Mouse (Mus musculus) kidney, adult 2 months (tissue): ENCODE results near the gene Slc35b3. TPM values are rescaled to one million over a fixed set of nuclear protein-coding genes. Genes with fewer than 3 reads are reported as not detected.

Experiments
- DNase-seq: peaks from one replicate; pipeline ENCODE4 v3.0.0; 2021
- H3K27ac ChIP-seq: fragments of 200-500 bp; 2 replicates; pipeline ENCODE4 v1.5.1; 2012; ENCODE audit warnings: low read depth, low read length, control low read depth, inconsistent platforms; ENCODE audit not compliant: insufficient read depth
- H3K27me3 ChIP-seq: fragments of 200-500 bp; replicated peaks from 2 replicates; pipeline ENCODE4 v1.6.1; 2012; ENCODE audit warnings: mild to moderate bottlenecking, moderate library complexity, low read length, inconsistent platforms; ENCODE audit not compliant: control insufficient read depth, insufficient read depth
- H3K36me3 ChIP-seq: fragments of 200-500 bp; 2 replicates; pipeline ENCODE4 v1.6.1; 2012; ENCODE audit warnings: mild to moderate bottlenecking, moderate library complexity, low read length, inconsistent platforms; ENCODE audit not compliant: control insufficient read depth, insufficient read depth
- H3K4me1 ChIP-seq: fragments of 200-500 bp; 2 replicates; pipeline ENCODE4 v1.6.1; 2011; ENCODE audit warnings: low read length; ENCODE audit not compliant: control insufficient read depth, insufficient read depth
- H3K4me3 ChIP-seq: fragments of 200-500 bp; 2 replicates; pipeline ENCODE4 v1.5.1; 2011; ENCODE audit warnings: mild to moderate bottlenecking, low read depth, low read length, control low read depth; ENCODE audit not compliant: insufficient read depth
- CTCF ChIP-seq: fragments of 200-500 bp; conservative IDR thresholded peaks from 2 replicates; pipeline ENCODE4 v1.5.1; 2011; ENCODE audit warnings: low read depth, mild to moderate bottlenecking, control low read depth, low read length, moderate library complexity, mixed read lengths; ENCODE audit not compliant: insufficient read depth, insufficient read length
- POLR2A ChIP-seq: fragments of 200-500 bp; IDR thresholded peaks from one replicate; pipeline ENCODE4 v1.6.1; 2011; ENCODE audit warnings: low read depth, low read length, control low read depth
- WGBS: fragments of 180-500 bp; shearing (Covaris S2); methylation state at CpG from one replicate; pipeline ENCODE4 v1.1.7; 2018; 5-methylcytosine and 5-hydroxymethylcytosine counted together
- polyA plus RNA-seq: library from polyadenylated mRNA; depleted of rRNA; stranded (reverse); fragments of >200 nt; gene quantifications from 2 replicates; pipeline ENCODE4 v1.2.3, GENCODE M21; 2012

Gene Slc35b3
- polyA plus RNA-seq, 1 experiment: 19.4 TPM

GRCm38 (mm10) chr13:38914771-38915170 lies 45.9 kb downstream of the Slc35b3 start:
- no peaks in the 10 kb centered on the region for H3K4me1 ChIP-seq
- H3K27ac ChIP-seq: no peak overlapping the region
- H3K4me3 ChIP-seq: no peak overlapping the region
- H3K27me3 ChIP-seq: no peaks in the 10 kb centered on the region; the same call in 1 of the 2 replicates
- WGBS: 74% methylated on average over 6 of the region's 6 CpGs
- H3K36me3 ChIP-seq: no peaks in the 10 kb centered on the region
- TF ChIP-seq CTCF (no peak), POLR2A (no peak)
- DNase-seq: no peak

- WGBS: 39% methylated on average over 3 of the region's 3 CpGs
- no peak overlapping the region for H3K27ac ChIP-seq
- no peak for TF ChIP-seq POLR2A
- no peak for TF ChIP-seq CTCF
Observed at GRCm38 (mm10) chr13:38892364-38892763, 68.3 kb downstream of the Slc35b3 start.

More at GRCm38 (mm10) chr13:38892364-38892763, 68.3 kb downstream of the Slc35b3 start:
- Histone ChIP-seq H3K36me3 (no peaks in the 10 kb centered on the region), H3K4me3 (no peak overlapping the region), H3K27me3 (no peaks in the 10 kb centered on the region), H3K4me1 (no peaks in the 10 kb centered on the region)
- DNase-seq: no peak
